Mouse (Mus musculus) spleen, postnatal 14 days (tissue): ENCODE results near the gene Pin1.

Experiments used
- DNase-seq, 2 experiments: peaks; one replicate each; pipeline ENCODE4 v3.0.0; 2021 to 2022; ENCODE audit warnings: low spot score in 2 of 2

The Pin1 gene

GRCm38 (mm10) chr9:20703832-20704380 lies 52.0 kb downstream of the Pin1 start:
- no peak for DNase-seq

GRCm38 (mm10) chr9:20705420-20705819 lies 53.5 kb downstream of the Pin1 start:
- no peak for DNase-seq

- DNase-seq, result no peak
These were observed 54.1 kb downstream of the Pin1 start for GRCm38 (mm10) chr9:20705981-20706380.

GRCm38 (mm10) chr9:20710471-20710870 lies 58.6 kb downstream of the Pin1 start:
- no peak for DNase-seq

GRCm38 (mm10) chr9:20712934-20713477 lies 61.1 kb downstream of the Pin1 start:
- DNase-seq, result no peak

- DNase-seq, result no peak
These were observed 61.6 kb downstream of the Pin1 start for GRCm38 (mm10) chr9:20713478-20713987.

GRCm38 (mm10) chr9:20715332-20715731 lies 63.4 kb downstream of the Pin1 start:
- DNase-seq, result no peak
